Mouse (Mus musculus) stomach, postnatal 0 days (tissue): ENCODE results near the gene Rtbdn.

Experiments
- CTCF ChIP-seq: IDR thresholded peaks from 2 replicates; pipeline ENCODE4 v1.5.1; 2016; ENCODE audit warnings: antibody characterized with exemption, low read depth, mild to moderate bottlenecking, moderate library complexity
- EP300 ChIP-seq: optimal IDR thresholded peaks from 2 replicates; pipeline ENCODE3; 2016; ENCODE audit warnings: antibody characterized with exemption

DNA sequence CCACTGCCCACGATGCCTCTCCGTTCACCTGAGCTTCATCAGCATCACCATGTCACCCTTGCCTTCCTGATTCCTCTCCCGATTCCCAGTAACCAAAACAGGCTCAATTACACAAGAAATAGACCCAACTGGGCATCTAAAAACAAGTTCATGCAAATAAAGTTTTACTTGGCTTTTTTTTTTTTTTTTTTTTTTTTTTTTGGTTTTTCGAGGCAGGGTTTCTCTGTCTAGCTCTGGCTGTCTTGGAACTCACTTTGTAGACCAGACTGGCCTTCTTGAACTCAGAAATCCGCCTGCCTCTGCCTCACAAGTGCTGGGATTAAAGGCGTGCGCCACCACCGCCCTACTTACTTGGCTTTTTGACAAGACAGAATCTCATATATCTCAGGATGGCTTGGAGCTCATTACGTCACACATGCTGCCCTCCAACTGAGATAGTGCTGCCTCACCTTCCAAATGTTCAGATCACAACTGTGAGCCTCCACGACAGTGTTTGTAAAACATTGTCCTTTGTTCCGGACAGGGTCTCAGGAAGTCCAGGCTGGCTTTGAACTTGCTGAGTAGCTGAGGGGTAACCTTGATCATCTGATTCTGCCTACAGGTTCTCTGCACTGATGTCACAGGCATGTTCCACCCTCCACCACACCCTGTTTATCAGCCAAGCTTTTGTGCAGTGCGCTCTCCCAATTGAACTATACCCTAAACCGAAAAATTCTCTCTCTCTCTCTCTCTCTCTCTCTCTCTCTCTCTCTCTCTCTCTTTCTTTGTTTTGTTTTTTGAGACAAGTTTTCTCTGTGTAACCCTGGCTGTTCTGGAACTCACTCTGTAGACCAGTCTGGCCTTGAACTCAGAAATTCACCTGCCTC lies 8.9 kb upstream of the Rtbdn start:
- TF ChIP-seq CTCF (no peak), EP300 (no peak)
